Mouse (Mus musculus) E14TG2a.4 (cell line): ENCODE data around the gene Sox5.

Experiments used
- H3K27me3 ChIP-seq: 2 replicates; pipeline ENCODE4 v1.6.1; 2014; ENCODE audit warnings: low read length, control low read depth; ENCODE audit not compliant: insufficient read depth
- H3K36me3 ChIP-seq: 2 replicates; pipeline ENCODE4 v1.6.1; 2014; ENCODE audit warnings: low read length, control low read depth; ENCODE audit not compliant: insufficient read depth
- H3K4me1 ChIP-seq: replicated peaks from 2 replicates; pipeline ENCODE4 v1.6.1; 2014; ENCODE audit warnings: low read depth, low read length, control low read depth
- H3K4me3 ChIP-seq: replicated peaks from 2 replicates; pipeline ENCODE4 v1.5.1; 2014; ENCODE audit warnings: mild to moderate bottlenecking, low read length
- H3K9me3 ChIP-seq: 2 replicates; pipeline ENCODE4 v1.6.1; 2014; ENCODE audit warnings: low read length, control low read depth
- CTCF ChIP-seq: conservative IDR thresholded peaks from 2 replicates; pipeline ENCODE4 v1.5.1; 2014; ENCODE audit warnings: low read length
- NANOG ChIP-seq: IDR thresholded peaks from 2 replicates; pipeline ENCODE4 v1.6.1; 2014; ENCODE audit warnings: borderline replicate concordance, low read length, mixed read lengths
- POU5F1 ChIP-seq: IDR thresholded peaks from 2 replicates; pipeline ENCODE4 v1.6.1; 2014; ENCODE audit warnings: low read length, borderline replicate concordance

Sox5 gene

DNA sequence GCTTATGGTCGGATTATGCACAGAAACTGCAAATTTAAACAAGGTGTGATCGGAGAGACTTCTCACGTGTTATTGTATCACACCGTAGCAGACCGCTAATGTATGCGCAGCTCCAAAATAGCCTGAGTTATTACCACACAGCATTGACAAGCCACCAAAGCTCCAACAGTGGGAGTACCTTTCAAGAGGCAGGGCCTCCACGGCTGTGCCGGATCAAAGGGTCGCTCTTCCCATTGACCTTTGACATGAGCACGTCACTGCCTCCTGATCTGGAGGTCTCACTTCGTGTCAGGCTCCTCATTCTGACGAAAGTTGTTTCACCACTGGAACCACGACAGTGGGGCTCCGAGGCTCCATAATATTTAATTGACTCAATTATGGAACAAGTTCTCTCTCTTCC lies 24.4 kb downstream of the Sox5 start:
- Histone ChIP-seq H3K4me1 (no peaks in the 10 kb centered on the region), H3K36me3 (no peaks in the 10 kb centered on the region), H3K4me3 (no peak overlapping the region), H3K9me3 (no peaks in the 10 kb centered on the region), H3K27me3 (no peaks in the 10 kb centered on the region)
- no peak for TF ChIP-seq POU5F1
- no peak for TF ChIP-seq NANOG
- TF ChIP-seq CTCF, result no peak

GRCm38 (mm10) chr6:144756444-144756843 lies 25.3 kb downstream of the Sox5 start:
- TF ChIP-seq POU5F1 (no peak), NANOG (no peak), CTCF (no peak)
- Histone ChIP-seq H3K4me3 (no peak overlapping the region), H3K4me1 (no peaks in the 10 kb centered on the region), H3K27me3 (no peaks in the 10 kb centered on the region), H3K9me3 (no peaks in the 10 kb centered on the region), H3K36me3 (no peaks in the 10 kb centered on the region)

DNA sequence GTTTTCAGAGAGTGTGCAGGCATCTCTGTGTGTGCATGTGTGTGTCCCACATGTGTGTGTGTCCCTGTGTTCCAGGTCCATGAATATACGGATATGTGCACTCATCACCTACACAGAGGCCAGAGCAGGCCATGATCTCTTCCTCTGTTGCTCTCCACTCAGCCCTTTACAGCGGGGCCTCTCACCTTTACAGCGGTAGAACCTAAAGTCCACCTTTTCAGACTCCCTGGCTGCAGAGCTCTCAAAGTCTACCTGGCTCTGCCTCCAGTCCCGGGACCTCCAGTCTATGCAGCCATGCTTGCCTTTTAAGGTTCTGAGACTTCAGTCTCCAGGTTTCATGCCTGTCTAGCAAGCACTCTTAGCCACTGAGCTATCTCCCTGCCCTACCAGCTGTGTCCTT lies 26.5 kb downstream of the Sox5 start:
- Histone ChIP-seq H3K4me1 (no peaks in the 10 kb centered on the region), H3K9me3 (no peaks in the 10 kb centered on the region), H3K27me3 (no peaks in the 10 kb centered on the region), H3K36me3 (no peaks in the 10 kb centered on the region), H3K4me3 (no peak overlapping the region)
- TF ChIP-seq POU5F1, result no peak
- TF ChIP-seq NANOG, result no peak
- no peak for TF ChIP-seq CTCF

- TF ChIP-seq POU5F1 (no peak), NANOG (no peak), CTCF (no peak)
- no peaks in the 10 kb centered on the region for H3K36me3 ChIP-seq
- no peak overlapping the region for H3K4me3 ChIP-seq
- no peaks in the 10 kb centered on the region for H3K27me3 ChIP-seq
- H3K4me1 ChIP-seq, result no peaks in the 10 kb centered on the region
- no peaks in the 10 kb centered on the region for H3K9me3 ChIP-seq
These were observed 27.4 kb downstream of the Sox5 start for GRCm38 (mm10) chr6:144754366-144754765.

DNA sequence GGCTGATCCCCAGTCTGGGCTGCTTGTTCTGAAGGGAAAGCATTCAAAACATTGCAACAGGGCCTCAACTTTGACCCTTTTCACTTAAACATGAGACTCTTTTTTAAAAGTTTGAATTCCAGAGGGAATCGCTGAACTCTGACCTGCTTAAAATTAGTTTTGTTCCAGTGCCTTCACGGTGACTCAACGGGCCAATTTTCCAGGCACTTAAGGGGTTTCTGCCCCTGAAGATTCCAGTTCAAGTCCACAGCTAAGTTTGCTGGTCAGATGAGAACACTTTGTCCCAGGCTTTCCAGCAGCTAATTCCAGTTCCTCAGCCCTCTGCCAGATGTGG lies 27.8 kb downstream of the Sox5 start:
- H3K36me3 ChIP-seq, result no peaks in the 10 kb centered on the region
- no peak overlapping the region for H3K4me3 ChIP-seq
- no peaks in the 10 kb centered on the region for H3K4me1 ChIP-seq
- H3K9me3 ChIP-seq, result no peaks in the 10 kb centered on the region
- TF ChIP-seq POU5F1 (no peak), NANOG (no peak), CTCF (no peak)
- no peaks in the 10 kb centered on the region for H3K27me3 ChIP-seq

- TF ChIP-seq POU5F1, result no peak
- no peak for TF ChIP-seq NANOG
- no peak for TF ChIP-seq CTCF
These were observed 28.4 kb downstream of the Sox5 start for GRCm38 (mm10) chr6:144753225-144753962.

DNA sequence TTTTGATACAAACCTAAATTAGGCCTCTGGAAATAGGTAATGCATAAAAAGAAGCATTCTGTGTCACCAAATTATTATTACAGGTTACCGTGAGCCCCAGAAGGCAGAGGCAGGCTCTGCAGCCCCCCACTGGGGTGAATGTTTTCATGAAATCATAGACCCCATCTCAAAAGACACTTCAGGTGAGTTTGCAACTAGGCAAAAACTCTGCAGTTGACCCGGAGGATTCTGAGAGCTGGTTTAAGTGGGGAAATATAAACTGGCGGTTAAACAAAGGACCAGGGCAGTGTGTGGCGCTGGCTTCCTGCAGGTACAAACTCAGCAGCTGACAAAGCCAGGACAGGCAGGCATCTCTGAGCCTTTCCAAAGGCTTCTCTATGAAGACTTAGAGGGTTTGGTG lies 30.2 kb downstream of the Sox5 start:
- no peaks in the 10 kb centered on the region for H3K36me3 ChIP-seq
- TF ChIP-seq CTCF, result no peak
- no peaks in the 10 kb centered on the region for H3K4me1 ChIP-seq
- no peaks in the 10 kb centered on the region for H3K9me3 ChIP-seq
- no peak overlapping the region for H3K4me3 ChIP-seq
- no peaks in the 10 kb centered on the region for H3K27me3 ChIP-seq

More at GRCm38 (mm10) chr6:144753225-144753962, 28.4 kb downstream of the Sox5 start:
- no peaks in the 10 kb centered on the region for H3K27me3 ChIP-seq
- H3K9me3 ChIP-seq, result no peaks in the 10 kb centered on the region
- H3K4me1 ChIP-seq, result no peaks in the 10 kb centered on the region
- H3K36me3 ChIP-seq, result no peaks in the 10 kb centered on the region
- no peak overlapping the region for H3K4me3 ChIP-seq

GRCm38 (mm10) chr6:144750197-144750596 lies 31.6 kb downstream of the Sox5 start:
- Histone ChIP-seq H3K9me3 (no peaks in the 10 kb centered on the region; the same call in 1 of the 2 replicates), H3K4me3 (no peak overlapping the region), H3K4me1 (no peaks in the 10 kb centered on the region), H3K36me3 (no peaks in the 10 kb centered on the region), H3K27me3 (no peaks in the 10 kb centered on the region)
- no peak for TF ChIP-seq POU5F1
- TF ChIP-seq NANOG, result no peak
- no peak for TF ChIP-seq CTCF

DNA sequence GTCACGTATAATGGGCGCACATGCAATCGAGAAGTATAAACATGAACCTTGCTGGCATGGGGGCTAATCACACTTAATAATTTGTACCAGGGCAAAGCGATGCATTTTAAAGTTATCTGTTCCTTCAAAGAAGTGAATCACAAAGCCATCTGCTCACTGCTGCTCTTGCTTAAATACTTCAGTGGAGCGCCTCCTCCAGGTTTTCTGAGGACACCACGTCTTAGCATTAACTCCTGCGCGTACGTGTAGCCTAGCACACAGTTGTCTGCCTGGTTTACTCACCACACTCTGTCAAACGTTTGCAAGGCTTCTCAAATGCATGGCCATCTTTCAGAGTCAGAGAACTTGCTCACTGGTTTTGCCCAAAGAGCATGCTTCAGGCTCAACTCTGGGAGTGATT lies 35.3 kb downstream of the Sox5 start:
- Histone ChIP-seq H3K36me3 (no peaks in the 10 kb centered on the region), H3K4me1 (no peaks in the 10 kb centered on the region), H3K9me3 (peaks cover 26% of the 10 kb centered on the region), H3K27me3 (no peaks in the 10 kb centered on the region), H3K4me3 (no peak overlapping the region)
- TF ChIP-seq POU5F1, result no peak
- TF ChIP-seq CTCF, result no peak
- no peak for TF ChIP-seq NANOG
